In the genomic region with DNA sequence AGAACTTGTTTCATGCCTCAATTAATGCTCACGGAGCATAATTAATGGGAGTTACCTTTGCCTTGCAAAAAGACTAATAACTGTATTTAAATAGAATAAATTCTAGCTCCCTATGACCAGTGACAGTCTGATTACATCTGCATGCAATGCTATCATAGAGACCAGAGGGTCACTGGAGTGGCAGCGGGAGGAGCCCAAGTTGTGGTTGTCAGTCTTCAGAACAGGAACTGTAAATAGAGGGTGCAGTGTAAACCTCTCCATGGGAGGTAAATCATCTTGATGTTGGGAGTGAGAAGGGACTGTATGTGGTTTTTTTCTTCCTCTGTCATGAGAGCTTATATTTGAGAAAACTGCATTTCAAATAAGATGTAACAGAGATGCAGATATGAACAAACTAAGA, we compare ENCODE assay signal across 18 mouse cellular contexts.
"Had no signal": no experiment of that assay in that cellular context is flagged by ENCODE, and none has a peak within 500 bp of the region (broad histone marks: within the 10 kb centered on the region; RNA-seq: fewer than 3 reads in every experiment).

No protein-coding gene starts in this region.

- H3K4me1 ChIP-seq: limb, embryonic 10.5 days; limb, embryonic 13.5 days; midbrain, embryonic 10.5 days; midbrain, embryonic 13.5 days; neural tube, embryonic 13.5 days had no signal

- DNase-seq: kidney, adult 18-20 months; kidney, adult 9 months; kidney, postnatal 25 days; layer of hippocampus, adult 9-11 months; liver, postnatal 0 days; lung, embryonic 14.5 days; thymus, adult 18-20 months; thymus, postnatal 36 days had no signal

- H3K36me3 ChIP-seq: limb, embryonic 10.5 days; limb, embryonic 13.5 days; midbrain, embryonic 10.5 days; midbrain, embryonic 13.5 days; neural tube, embryonic 13.5 days had no signal

- H3K27ac ChIP-seq: layer of hippocampus, adult 2 months; limb, embryonic 10.5 days; limb, embryonic 13.5 days; liver, embryonic 14.5 days; midbrain, embryonic 10.5 days; midbrain, embryonic 13.5 days; neural tube, embryonic 13.5 days had no signal

- H3K9ac ChIP-seq: limb, embryonic 13.5 days; liver, embryonic 14.5 days; liver, postnatal 0 days; lung, embryonic 14.5 days; midbrain, embryonic 13.5 days; neural tube, embryonic 13.5 days had no signal

- H3K4me3 ChIP-seq: layer of hippocampus, adult 2 months; limb, embryonic 10.5 days; limb, embryonic 13.5 days; midbrain, embryonic 10.5 days; midbrain, embryonic 13.5 days; myocyte; neural tube, embryonic 13.5 days had no signal

- H3K4me2 ChIP-seq: limb, embryonic 13.5 days; lung, embryonic 14.5 days; midbrain, embryonic 13.5 days; neural tube, embryonic 13.5 days had no signal

- ATAC-seq: liver, postnatal 0 days; lung, postnatal 0 days; midbrain, embryonic 13.5 days; midbrain, embryonic 16.5 days had no signal

- H3K9me3 ChIP-seq: limb, embryonic 10.5 days; limb, embryonic 13.5 days; midbrain, embryonic 10.5 days; midbrain, embryonic 13.5 days; neural tube, embryonic 13.5 days had no signal

- H3K27me3 ChIP-seq: limb, embryonic 13.5 days; midbrain, embryonic 13.5 days; neural tube, embryonic 13.5 days had no signal
